Mouse (Mus musculus) intestine, embryonic 15.5 days (tissue): ENCODE results near the gene Bik. TPM values are rescaled to one million over a fixed set of nuclear protein-coding genes. Genes with fewer than 3 reads are reported as not detected.
A peak's percentile ranks its signal among the peaks of the same experiment; 100 is the strongest.

Experiments
- ATAC-seq: fragments of 200-750 bp; cut with Nextera tagmentation; 2 replicates; pipeline ENCODE4 v1.8.0; 2017; ENCODE audit warnings: moderate TSS enrichment, moderate library complexity
- H3K27ac ChIP-seq: fragments of 300-500 bp; sonication (generic); 2 replicates; pipeline ENCODE4 v1.5.1; 2015; ENCODE audit warnings: mild to moderate bottlenecking, inconsistent platforms
- H3K27me3 ChIP-seq: fragments of 300-500 bp; sonication (generic); replicated peaks from 2 replicates; pipeline ENCODE4 v1.6.1; 2015; ENCODE audit warnings: inconsistent platforms
- H3K36me3 ChIP-seq: fragments of 300-500 bp; sonication (generic); 2 replicates; pipeline ENCODE4 v1.6.1; 2015; ENCODE audit warnings: inconsistent platforms
- H3K4me1 ChIP-seq: fragments of 300-500 bp; sonication (generic); replicated peaks from 2 replicates; pipeline ENCODE4 v1.6.1; 2015; ENCODE audit warnings: inconsistent platforms
- H3K4me2 ChIP-seq: fragments of 300-500 bp; sonication (generic); replicated peaks from 2 replicates; pipeline ENCODE4 v1.6.1; 2015; ENCODE audit warnings: mild to moderate bottlenecking, inconsistent platforms
- H3K4me3 ChIP-seq: fragments of 300-500 bp; sonication (generic); replicated peaks from 2 replicates; pipeline ENCODE4 v1.5.1; 2015; ENCODE audit warnings: inconsistent platforms
- H3K9ac ChIP-seq: fragments of 300-500 bp; sonication (generic); 2 replicates; pipeline ENCODE4 v1.6.1; 2015; ENCODE audit warnings: inconsistent platforms
- H3K9me3 ChIP-seq: fragments of 300-500 bp; sonication (generic); 2 replicates; pipeline ENCODE4 v1.6.1; 2016; ENCODE audit warnings: inconsistent platforms
- WGBS: fragments of 180-500 bp; shearing (Covaris S2); methylation state at CpG from one replicate; pipeline ENCODE4 v1.1.7; 2015; 5-methylcytosine and 5-hydroxymethylcytosine counted together
- polyA plus RNA-seq: library from polyadenylated mRNA; unstranded; fragments of >200 nt; fragmentation: Nextera tagmentation; extraction: Ambion mirVana; gene quantifications from 2 replicates; pipeline ENCODE4 v1.2.1, GENCODE M21; 2015

The Bik gene
- polyA plus RNA-seq, 1 experiment from 2014 or later = 4.3 TPM

GRCm38 (mm10) chr15:83562626-83563270, 36.1 kb downstream of the Bik start:
- WGBS = 39% methylated on average over 15 of the region's 15 CpGs
- peak overlapping the region; percentile 54; the same call in 1 of the 2 replicates for H3K4me3 ChIP-seq
- H3K4me1 ChIP-seq = peaks cover 12% of the 10 kb centered on the region; the same call in 1 of the 2 replicates
- H3K36me3 ChIP-seq = no peaks in the 10 kb centered on the region
- ATAC-seq = peak; percentile 71
- no peaks in the 10 kb centered on the region for H3K9me3 ChIP-seq
- no peaks in the 10 kb centered on the region for H3K27me3 ChIP-seq
- H3K9ac ChIP-seq = no peak overlapping the region
- peak overlapping the region; percentile 98 for H3K4me2 ChIP-seq
- no peak overlapping the region for H3K27ac ChIP-seq

GRCm38 (mm10) chr15:83563327-83563856, 36.7 kb downstream of the Bik start, which contains the start of the genes Tspo and Mcat:
Tspo (plus strand) TSS chr15:83563592.
Mcat (minus strand) TSS chr15:83563787.
- peak within 1 kb of the TSS; percentile 54 for H3K4me3 ChIP-seq
- H3K27me3 ChIP-seq = no peaks in the 10 kb centered on the region
- peaks cover 12% of the 10 kb centered on the region; the same call in 1 of the 2 replicates for H3K4me1 ChIP-seq
- H3K9ac ChIP-seq = peak within 1 kb of the TSS; percentile 59
- peak within 1 kb of the TSS; percentile 98 for H3K4me2 ChIP-seq
- ATAC-seq = peak; percentile 81
- peak within 1 kb of the TSS; percentile 59; the same call in 1 of the 2 replicates for H3K27ac ChIP-seq
- under 1% methylated on average over 28 of the region's 28 CpGs for WGBS
- no peaks in the 10 kb centered on the region for H3K9me3 ChIP-seq
- H3K36me3 ChIP-seq = no peaks in the 10 kb centered on the region

DNA sequence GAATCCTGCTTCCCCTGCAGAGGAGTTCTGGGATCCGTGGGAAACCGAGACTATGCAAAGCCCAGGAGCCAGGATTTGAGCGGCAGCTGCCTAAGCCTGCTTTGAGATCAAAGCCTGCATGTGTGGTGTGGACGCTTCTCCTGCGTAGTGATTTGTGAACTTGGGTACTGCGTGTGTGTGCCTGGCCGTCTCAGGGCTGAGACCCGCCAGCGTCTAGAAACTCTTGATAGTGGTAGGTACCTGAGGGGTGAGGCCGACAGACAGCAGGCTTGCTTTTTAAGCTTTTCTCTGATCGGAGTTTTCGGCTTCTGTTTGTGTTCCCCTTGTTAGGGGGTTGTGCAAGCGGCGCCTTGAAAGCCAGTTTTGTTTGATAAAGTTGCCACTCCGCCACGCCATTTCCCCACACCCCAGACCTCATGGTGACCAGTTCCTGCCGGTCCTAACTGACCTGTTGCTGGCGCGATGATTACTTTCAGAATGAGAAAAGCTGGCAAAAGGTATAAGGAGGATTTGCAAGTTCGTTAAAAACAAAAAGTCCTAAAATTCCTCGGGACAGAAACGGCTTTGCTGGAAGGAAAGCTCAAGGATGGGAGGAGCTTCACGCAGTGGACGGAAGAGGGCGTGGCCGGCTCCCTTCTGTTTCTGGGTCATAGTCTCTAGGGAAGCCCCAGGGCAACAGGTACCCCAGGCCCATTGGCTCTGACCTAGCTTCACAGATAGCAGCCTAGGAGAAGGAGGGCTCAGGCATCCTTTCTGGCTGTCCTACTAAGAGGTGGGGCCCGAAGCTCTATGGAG, 37.4 kb downstream of the Bik start:
- H3K4me2 ChIP-seq = peak overlapping the region; percentile 98
- 2% methylated on average over 27 of the region's 27 CpGs for WGBS
- H3K9ac ChIP-seq = peak overlapping the region; percentile 59
- peak; percentile 67 for ATAC-seq
- no peaks in the 10 kb centered on the region for H3K36me3 ChIP-seq
- H3K4me1 ChIP-seq = peaks cover 12% of the 10 kb centered on the region; the same call in 1 of the 2 replicates
- H3K27ac ChIP-seq = peak overlapping the region; percentile 59; the same call in 1 of the 2 replicates
- H3K9me3 ChIP-seq = no peaks in the 10 kb centered on the region
- H3K27me3 ChIP-seq = no peaks in the 10 kb centered on the region
- H3K4me3 ChIP-seq = peak overlapping the region; percentile 54

GRCm38 (mm10) chr15:83565434-83565833, 38.8 kb downstream of the Bik start:
- no peak overlapping the region for H3K4me2 ChIP-seq
- no peaks in the 10 kb centered on the region for H3K36me3 ChIP-seq
- no peaks in the 10 kb centered on the region for H3K27me3 ChIP-seq
- no peak overlapping the region for H3K27ac ChIP-seq
- H3K4me1 ChIP-seq = peaks cover 12% of the 10 kb centered on the region; the same call in 1 of the 2 replicates
- ATAC-seq = no peak
- H3K4me3 ChIP-seq = no peak overlapping the region
- no peaks in the 10 kb centered on the region for H3K9me3 ChIP-seq
- no peak overlapping the region for H3K9ac ChIP-seq
- WGBS = 71% methylated on average over 3 of the region's 3 CpGs

DNA sequence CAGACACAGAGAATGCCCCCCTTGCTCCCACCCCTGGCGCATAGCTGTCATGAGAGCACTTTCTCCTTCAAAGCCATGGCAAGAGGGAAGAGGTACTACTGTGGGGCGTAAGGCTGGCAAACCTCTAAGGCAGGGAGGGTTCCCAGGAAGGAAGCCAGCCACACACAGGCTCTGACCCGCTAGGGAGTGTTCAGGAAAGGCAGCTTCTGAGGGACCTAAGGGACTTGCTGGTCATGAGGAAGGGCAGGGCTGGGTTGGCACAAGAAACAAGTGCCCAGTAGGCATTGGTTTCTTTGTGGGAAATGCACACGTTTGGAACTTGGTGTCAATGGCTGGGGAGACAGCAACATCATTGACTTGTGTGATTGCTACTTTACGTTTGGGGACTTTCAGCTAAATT, 39.3 kb downstream of the Bik start:
- Histone ChIP-seq H3K4me2 (no peak overlapping the region), H3K36me3 (no peaks in the 10 kb centered on the region), H3K27me3 (no peaks in the 10 kb centered on the region), H3K9ac (no peak overlapping the region), H3K4me3 (no peak overlapping the region), H3K27ac (no peak overlapping the region), H3K9me3 (no peaks in the 10 kb centered on the region), H3K4me1 (peaks cover 12% of the 10 kb centered on the region; the same call in 1 of the 2 replicates)
- no peak for ATAC-seq
- WGBS = 73% methylated on average over 5 of the region's 5 CpGs

DNA sequence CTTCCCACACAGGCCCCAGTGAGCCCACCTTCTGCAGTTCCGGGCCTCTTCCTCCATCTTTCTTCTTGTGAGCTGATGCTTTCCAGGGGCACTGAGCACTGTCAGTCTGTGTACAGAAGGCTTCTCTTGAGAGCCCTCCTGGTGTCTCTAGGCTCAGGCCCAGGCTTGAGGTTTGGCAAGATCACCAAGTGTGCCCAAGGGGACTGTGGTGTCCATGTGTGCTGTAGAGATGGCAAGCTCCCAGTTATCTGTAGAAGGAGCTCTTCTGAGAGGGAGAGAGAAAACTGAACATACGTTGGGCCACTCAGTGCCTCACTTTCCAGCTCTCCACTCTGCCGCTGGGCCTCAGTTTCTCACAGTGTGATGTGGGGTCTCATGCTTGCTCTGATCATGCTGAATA, 41.1 kb downstream of the Bik start:
- no peak overlapping the region for H3K4me2 ChIP-seq
- WGBS = 86% methylated on average over 3 of the region's 3 CpGs
- no peaks in the 10 kb centered on the region for H3K9me3 ChIP-seq
- no peaks in the 10 kb centered on the region for H3K27me3 ChIP-seq
- peaks cover 11% of the 10 kb centered on the region; the same call in 1 of the 2 replicates for H3K4me1 ChIP-seq
- no peak for ATAC-seq
- no peaks in the 10 kb centered on the region for H3K36me3 ChIP-seq
- no peak overlapping the region for H3K27ac ChIP-seq
- H3K4me3 ChIP-seq = no peak overlapping the region
- H3K9ac ChIP-seq = no peak overlapping the region

- H3K4me3 ChIP-seq = no peak overlapping the region
- WGBS = 96% methylated on average over 5 of the region's 5 CpGs
Measured at GRCm38 (mm10) chr15:83568544-83568943, 41.9 kb downstream of the Bik start.

GRCm38 (mm10) chr15:83569682-83570081, 43.0 kb downstream of the Bik start:
- H3K36me3 ChIP-seq = no peaks in the 10 kb centered on the region; the same call in 1 of the 2 replicates
- H3K27me3 ChIP-seq = no peaks in the 10 kb centered on the region
- no peaks in the 10 kb centered on the region for H3K9me3 ChIP-seq
- no peak for ATAC-seq
- H3K27ac ChIP-seq = no peak overlapping the region
- H3K4me1 ChIP-seq = 0 out of 2 replicates have a peak, but pooled peaks cover 1% of the 10 kb centered on the region
- no peak overlapping the region for H3K4me3 ChIP-seq
- 56% methylated on average over 11 of the region's 11 CpGs for WGBS
- no peak overlapping the region for H3K4me2 ChIP-seq
- H3K9ac ChIP-seq = no peak overlapping the region

More at GRCm38 (mm10) chr15:83568544-83568943, 41.9 kb downstream of the Bik start:
- Histone ChIP-seq H3K9me3 (no peaks in the 10 kb centered on the region), H3K27ac (no peak overlapping the region), H3K9ac (no peak overlapping the region), H3K4me2 (no peak overlapping the region), H3K4me1 (peaks cover 4% of the 10 kb centered on the region; the same call in 1 of the 2 replicates), H3K36me3 (no peaks in the 10 kb centered on the region), H3K27me3 (no peaks in the 10 kb centered on the region)
- no peak for ATAC-seq

GRCm38 (mm10) chr15:83570641-83571040, 44.0 kb downstream of the Bik start:
- no peak overlapping the region for H3K4me2 ChIP-seq
- H3K27ac ChIP-seq = no peak overlapping the region
- 63% methylated on average over 2 of the region's 2 CpGs for WGBS
- no peak overlapping the region for H3K9ac ChIP-seq
- no peaks in the 10 kb centered on the region; the same call in none of the 2 replicates for H3K36me3 ChIP-seq
- 0 out of 2 replicates have a peak, but pooled peaks cover 3% of the 10 kb centered on the region for H3K4me1 ChIP-seq
- H3K4me3 ChIP-seq = no peak overlapping the region
- ATAC-seq = no peak
- H3K9me3 ChIP-seq = no peaks in the 10 kb centered on the region
- H3K27me3 ChIP-seq = no peaks in the 10 kb centered on the region

GRCm38 (mm10) chr15:83571636-83572035, 45.0 kb downstream of the Bik start:
- H3K27ac ChIP-seq = no peak overlapping the region
- H3K9ac ChIP-seq = no peak overlapping the region
- no peaks in the 10 kb centered on the region for H3K9me3 ChIP-seq
- 84% methylated on average over 5 of the region's 5 CpGs for WGBS
- no peak for ATAC-seq
- H3K27me3 ChIP-seq = no peaks in the 10 kb centered on the region
- H3K36me3 ChIP-seq = peaks cover 6% of the 10 kb centered on the region
- no peak overlapping the region for H3K4me3 ChIP-seq
- no peak overlapping the region for H3K4me2 ChIP-seq
- 0 out of 2 replicates have a peak, but pooled peaks cover 3% of the 10 kb centered on the region for H3K4me1 ChIP-seq

DNA sequence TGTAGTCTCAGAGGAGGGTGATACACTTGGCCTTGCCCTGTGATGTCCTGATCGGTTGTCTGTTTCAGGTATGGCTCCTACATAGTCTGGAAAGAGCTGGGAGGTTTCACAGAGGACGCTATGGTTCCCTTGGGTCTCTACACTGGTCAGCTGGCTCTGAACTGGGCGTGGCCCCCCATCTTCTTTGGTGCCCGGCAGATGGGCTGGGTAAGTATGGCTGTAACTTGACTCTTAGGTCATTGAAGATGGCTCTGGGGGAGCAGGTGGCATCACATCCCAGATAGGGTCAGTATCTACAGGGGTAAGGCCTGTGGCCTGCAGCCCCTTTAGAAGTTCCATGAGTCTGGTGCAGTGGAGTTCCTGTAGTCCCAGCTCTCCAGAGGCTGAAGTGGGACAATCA, 45.5 kb downstream of the Bik start:
- Histone ChIP-seq H3K9me3 (no peaks in the 10 kb centered on the region), H3K9ac (no peak overlapping the region), H3K4me3 (no peak overlapping the region), H3K36me3 (peaks cover 6% of the 10 kb centered on the region), H3K27me3 (no peaks in the 10 kb centered on the region), H3K4me2 (no peak overlapping the region), H3K27ac (no peak overlapping the region), H3K4me1 (0 out of 2 replicates have a peak, but pooled peaks cover 3% of the 10 kb centered on the region)
- 75% methylated on average over 4 of the region's 4 CpGs for WGBS
- ATAC-seq = no peak

GRCm38 (mm10) chr15:83573606-83574005, 46.9 kb downstream of the Bik start:
- no peak overlapping the region for H3K9ac ChIP-seq
- H3K9me3 ChIP-seq = no peaks in the 10 kb centered on the region
- peaks cover 9% of the 10 kb centered on the region for H3K36me3 ChIP-seq
- 0 out of 2 replicates have a peak, but pooled peaks cover 3% of the 10 kb centered on the region for H3K4me1 ChIP-seq
- H3K4me2 ChIP-seq = no peak overlapping the region
- ATAC-seq = no peak
- 93% methylated on average over 12 of the region's 12 CpGs for WGBS
- H3K27ac ChIP-seq = no peak overlapping the region
- H3K27me3 ChIP-seq = no peaks in the 10 kb centered on the region
- H3K4me3 ChIP-seq = no peak overlapping the region
